Mouse (Mus musculus) liver, embryonic 11.5 days (tissue): ENCODE measurements around the gene Vmn1r195. TPM values are rescaled to one million over a fixed set of nuclear protein-coding genes. Genes with fewer than 3 reads are reported as not detected.

Experiments
- ATAC-seq: fragments of 200-750 bp; cut with Nextera tagmentation; replicated peaks from 2 replicates; pipeline ENCODE4 v1.8.0; 2017; ENCODE audit warnings: moderate number of reproducible peaks, mild to moderate bottlenecking, moderate TSS enrichment, moderate library complexity; ENCODE audit not compliant: low FRiP score
- DNase-seq: peaks from one replicate; pipeline ENCODE4 v3.0.0-alpha.2; 2017; ENCODE audit warnings: low spot score
- H3K27ac ChIP-seq: fragments of 300-500 bp; sonication (generic); 2 replicates; pipeline ENCODE4 v1.5.1; 2014; ENCODE audit warnings: mild to moderate bottlenecking, low read depth, low read length, control low read depth
- H3K27me3 ChIP-seq: fragments of 300-500 bp; sonication (generic); replicated peaks from 2 replicates; pipeline ENCODE4 v1.6.1; 2014; ENCODE audit warnings: low read length, mixed read lengths; ENCODE audit not compliant: control insufficient read depth, insufficient read depth
- H3K36me3 ChIP-seq: fragments of 300-500 bp; sonication (generic); 2 replicates; pipeline ENCODE4 v1.6.1; 2014; ENCODE audit warnings: mild to moderate bottlenecking, low read length, moderate library complexity, mixed read lengths; ENCODE audit not compliant: control insufficient read depth, insufficient read depth
- H3K4me1 ChIP-seq: fragments of 300-500 bp; sonication (generic); replicated peaks from 2 replicates; pipeline ENCODE4 v1.6.1; 2014; ENCODE audit warnings: low read length, mixed read lengths; ENCODE audit not compliant: control insufficient read depth, insufficient read depth
- H3K4me2 ChIP-seq: fragments of 300-500 bp; sonication (generic); 2 replicates; pipeline ENCODE4 v1.6.1; 2014; ENCODE audit warnings: mild to moderate bottlenecking, control low read depth, moderate library complexity
- H3K4me3 ChIP-seq: fragments of 300-500 bp; sonication (generic); 2 replicates; pipeline ENCODE4 v1.5.1; 2014; ENCODE audit warnings: low read depth, low read length, control low read depth
- H3K9ac ChIP-seq: fragments of 300-500 bp; sonication (generic); 2 replicates; pipeline ENCODE4 v1.6.1; 2014; ENCODE audit warnings: low read depth, low read length, control low read depth
- H3K9me3 ChIP-seq: fragments of 300-500 bp; sonication (generic); 2 replicates; pipeline ENCODE4 v1.6.1; 2016; ENCODE audit warnings: low read length, inconsistent platforms, mixed read lengths; ENCODE audit not compliant: control insufficient read depth
- polyA plus RNA-seq: library from polyadenylated mRNA; unstranded; fragments of >200 nt; fragmentation: Nextera tagmentation; extraction: Ambion mirVana; gene quantifications from 2 replicates; pipeline ENCODE4 v1.2.1, GENCODE M21; 2014

Gene Vmn1r195
- polyA plus RNA-seq, 1 experiment from 2014 or later: not detected

DNA sequence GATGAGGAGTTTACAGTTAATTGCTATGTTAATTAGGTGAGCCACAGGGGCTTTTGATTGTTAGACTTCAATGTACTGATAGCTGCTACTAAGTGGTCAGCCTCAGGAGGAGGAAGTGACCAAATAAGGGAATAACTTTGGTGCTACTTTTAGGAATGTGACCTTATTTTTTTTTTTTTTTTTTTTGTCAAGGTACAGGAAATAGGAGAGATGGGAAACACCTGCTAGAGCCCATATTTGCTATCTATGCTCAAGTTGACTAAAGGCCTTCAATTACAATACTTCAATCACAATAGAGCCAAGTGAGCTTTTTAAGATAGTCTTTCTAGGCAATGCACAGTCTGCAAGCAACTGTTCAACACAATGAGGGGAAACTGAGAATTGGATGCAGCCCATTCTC, 49.8 kb downstream of the Vmn1r195 start:
- H3K9ac ChIP-seq: no peak overlapping the region
- H3K27ac ChIP-seq: no peak overlapping the region
- ATAC-seq (no peak), DNase-seq (no peak)
- H3K4me2 ChIP-seq: no peak overlapping the region
- H3K36me3 ChIP-seq: no peaks in the 10 kb centered on the region
- no peaks in the 10 kb centered on the region for H3K9me3 ChIP-seq
- no peaks in the 10 kb centered on the region for H3K27me3 ChIP-seq
- no peak overlapping the region for H3K4me3 ChIP-seq
- H3K4me1 ChIP-seq: no peaks in the 10 kb centered on the region

DNA sequence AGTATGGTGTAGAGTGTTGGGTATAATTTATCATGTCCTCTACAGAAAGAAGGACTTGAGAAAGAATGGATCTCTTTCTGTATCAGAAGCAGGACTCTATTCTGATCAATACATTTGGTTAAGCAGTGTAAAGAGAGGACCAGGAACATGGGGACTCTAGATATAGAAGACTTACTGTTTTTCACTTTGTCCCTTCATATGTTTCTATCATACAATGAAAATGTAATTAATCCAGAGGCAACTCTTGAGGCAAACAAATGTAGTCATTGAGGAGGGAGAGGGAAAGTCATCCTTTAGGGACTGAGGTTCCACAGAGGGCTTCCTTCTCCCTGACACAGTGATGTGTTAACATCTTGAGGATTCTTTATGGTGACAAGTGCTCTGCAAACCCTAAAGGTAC, 54.0 kb downstream of the Vmn1r195 start, which contains the start of gene Vmn1r197:
TSS of gene Vmn1r197 (plus strand) at position 301 of the 400 bp plus-strand sequence.
- no peak for ATAC-seq
- H3K4me1 ChIP-seq: no peaks in the 10 kb centered on the region
- H3K36me3 ChIP-seq: no peaks in the 10 kb centered on the region

More for the DNA sequence above, 54.0 kb downstream of the Vmn1r195 start, which contains the start of gene Vmn1r197:
- no peak within 1 kb of the TSS for H3K9ac ChIP-seq
- H3K9me3 ChIP-seq: no peaks in the 10 kb centered on the region
- H3K4me2 ChIP-seq: no peak within 1 kb of the TSS
- no peak for DNase-seq
- H3K27me3 ChIP-seq: no peaks in the 10 kb centered on the region
- H3K4me3 ChIP-seq: no peak within 1 kb of the TSS
- H3K27ac ChIP-seq: no peak within 1 kb of the TSS

Other genes with a start within 250 kb of the Vmn1r195 start
- gene Hist1h2ah, start 235.0 kb upstream of the Vmn1r195 start, polyA plus RNA-seq: 10.7 and 13.3 TPM in 2 replicates
- gene Hist1h2bk, start 234.7 kb upstream of the Vmn1r195 start, polyA plus RNA-seq: 4.1 and 4.6 TPM in 2 replicates
- 36.9 and 39.3 TPM in 2 replicates for gene Hist1h4i, start 229.2 kb upstream of the Vmn1r195 start, polyA plus RNA-seq
- gene Hist1h2ag, start 227.6 kb upstream of the Vmn1r195 start, polyA plus RNA-seq: 26.4 and 36.7 TPM in 2 replicates
- 11.2 and 13.2 TPM in 2 replicates for gene Hist1h2bj, start 227.3 kb upstream of the Vmn1r195 start, polyA plus RNA-seq
- not detected in 2 replicates for gene Vmn1r188, start 186.1 kb upstream of the Vmn1r195 start, polyA plus RNA-seq
- gene Vmn1r189, start 164.7 kb upstream of the Vmn1r195 start, polyA plus RNA-seq: not detected in 2 replicates
- not detected in 2 replicates for gene Vmn1r191, start 86.6 kb upstream of the Vmn1r195 start, polyA plus RNA-seq
- gene Vmn1r192, start 79.4 kb upstream of the Vmn1r195 start, polyA plus RNA-seq: not detected in 2 replicates
- gene Vmn1r193, start 47.4 kb upstream of the Vmn1r195 start, polyA plus RNA-seq: not detected in 2 replicates
- gene Vmn1r194, start 26.3 kb upstream of the Vmn1r195 start, polyA plus RNA-seq: not detected in 2 replicates
- not detected in 2 replicates for gene Vmn1r196, start 19.4 kb downstream of the Vmn1r195 start, polyA plus RNA-seq
- gene Vmn1r197, start 54.1 kb downstream of the Vmn1r195 start, polyA plus RNA-seq: not detected in 2 replicates
- gene Vmn1r198, start 79.8 kb downstream of the Vmn1r195 start, polyA plus RNA-seq: not detected in 2 replicates
- gene Vmn1r199, start 109.3 kb downstream of the Vmn1r195 start, polyA plus RNA-seq: not detected in 2 replicates
- gene Vmn1r200, start 119.9 kb downstream of the Vmn1r195 start, polyA plus RNA-seq: not detected in 2 replicates
- gene Vmn1r201, start 201.4 kb downstream of the Vmn1r195 start, polyA plus RNA-seq: not detected in 2 replicates
- not detected in 2 replicates for gene Vmn1r202, start 234.9 kb downstream of the Vmn1r195 start, polyA plus RNA-seq
- not detected in 2 replicates for gene Vmn1r203, start 247.6 kb downstream of the Vmn1r195 start, polyA plus RNA-seq